Mouse (Mus musculus): Measurements from ENCODE around the gene Col4a3bp. TPM values are rescaled to one million over a fixed set of nuclear protein-coding genes. Genes with fewer than 3 reads are reported as not detected.

Col4a3bp gene
- total and polyA plus RNA-seq, 3 experiments = 13.6 to 58.0 (median 57.5) TPM

GRCm38 (mm10) chr13:96680163-96681087, 138.0 kb downstream of the Col4a3bp start:
- TF ChIP-seq TAL1 (conservative IDR thresholded peaks at IDR 0.05; ENCODE audit: low read depth, low read length) = no peak
- Histone ChIP-seq H3K4me3 (ENCODE audit: low read depth, low read length) (no peak overlapping the region), H3K27me3 (ENCODE audit: insufficient read depth, low read length) (no peaks in the 10 kb centered on the region), H3K36me3 (replicated peaks) (no peaks in the 10 kb centered on the region), H3K9me3 (replicated peaks) (no peaks in the 10 kb centered on the region), H3K4me1 (ENCODE audit: insufficient read depth, low read depth, low read length) (peaks cover 4% of the 10 kb centered on the region; the same call in 1 of the 2 replicates)
- DNase-seq (ENCODE audit: low spot score) (no peak), ATAC-seq (ENCODE audit: extremely low read depth, insufficient number of reproducible peaks, low FRiP score, poor library complexity, severe bottlenecking) (no peak)

- Histone ChIP-seq H3K27me3 (ENCODE audit: insufficient read depth, low read length) (no peaks in the 10 kb centered on the region), H3K36me3 (replicated peaks) (no peaks in the 10 kb centered on the region), H3K4me3 (ENCODE audit: low read depth, low read length) (no peak overlapping the region), H3K4me1 (ENCODE audit: insufficient read depth, low read depth, low read length) (peaks cover 4% of the 10 kb centered on the region; the same call in 1 of the 2 replicates), H3K9me3 (replicated peaks) (no peaks in the 10 kb centered on the region)
- ATAC-seq (ENCODE audit: extremely low read depth, insufficient number of reproducible peaks, low FRiP score, poor library complexity, severe bottlenecking) = no peak
- DNase-seq (ENCODE audit: low spot score) = no peak
- TF ChIP-seq CTCF (IDR thresholded peaks at IDR 0.05; ENCODE audit: low read depth, low read length) (no peak), TAL1 (conservative IDR thresholded peaks at IDR 0.05; ENCODE audit: low read depth, low read length) (no peak), GATA2 (IDR thresholded peaks at IDR 0.05; ENCODE audit: borderline replicate concordance, low read depth, low read length) (no peak), GATA1 (IDR thresholded peaks at IDR 0.05; ENCODE audit: borderline replicate concordance, low read length) (no peak), POLR2AphosphoS5 (IDR thresholded peaks at IDR 0.05; ENCODE audit: insufficient replicate concordance, low read depth, low read length) (no peak)
These were observed 138.7 kb downstream of the Col4a3bp start for GRCm38 (mm10) chr13:96681088-96681620.

GRCm38 (mm10) chr13:96684779-96685178, 142.4 kb downstream of the Col4a3bp start:
- TF ChIP-seq POLR2AphosphoS5 (IDR thresholded peaks at IDR 0.05; ENCODE audit: insufficient replicate concordance, low read depth, low read length) = no peak
- no peak for TF ChIP-seq TAL1 (conservative IDR thresholded peaks at IDR 0.05; ENCODE audit: low read depth, low read length)
- TF ChIP-seq GATA2 (IDR thresholded peaks at IDR 0.05; ENCODE audit: borderline replicate concordance, low read depth, low read length) = no peak
- no peak for TF ChIP-seq CTCF (IDR thresholded peaks at IDR 0.05; ENCODE audit: low read depth, low read length)
- no peak for TF ChIP-seq GATA1 (IDR thresholded peaks at IDR 0.05; ENCODE audit: borderline replicate concordance, low read length)
- no peaks in the 10 kb centered on the region for H3K27me3 ChIP-seq (ENCODE audit: insufficient read depth, low read length)
- H3K9me3 ChIP-seq (replicated peaks) = no peaks in the 10 kb centered on the region
- DNase-seq (ENCODE audit: low spot score) (no peak), ATAC-seq (ENCODE audit: extremely low read depth, insufficient number of reproducible peaks, low FRiP score, poor library complexity, severe bottlenecking) (no peak)
- peaks cover 4% of the 10 kb centered on the region; the same call in 1 of the 2 replicates for H3K4me1 ChIP-seq (ENCODE audit: insufficient read depth, low read depth, low read length)
- no peaks in the 10 kb centered on the region for H3K36me3 ChIP-seq (replicated peaks)
- no peak overlapping the region for H3K4me3 ChIP-seq (ENCODE audit: low read depth, low read length)

- H3K36me3 ChIP-seq (replicated peaks) = no peaks in the 10 kb centered on the region
- H3K27me3 ChIP-seq (ENCODE audit: insufficient read depth, low read length) = no peaks in the 10 kb centered on the region
- no peaks in the 10 kb centered on the region for H3K9me3 ChIP-seq (replicated peaks)
- H3K4me1 ChIP-seq (ENCODE audit: insufficient read depth, low read depth, low read length) = 0 out of 2 replicates have a peak, but pooled peaks cover 4% of the 10 kb centered on the region
- ATAC-seq (ENCODE audit: extremely low read depth, insufficient number of reproducible peaks, low FRiP score, poor library complexity, severe bottlenecking) (no peak), DNase-seq (ENCODE audit: low spot score) (no peak)
- no peak overlapping the region for H3K4me3 ChIP-seq (ENCODE audit: low read depth, low read length)
- TF ChIP-seq POLR2AphosphoS5 (IDR thresholded peaks at IDR 0.05; ENCODE audit: insufficient replicate concordance, low read depth, low read length) (no peak), GATA2 (IDR thresholded peaks at IDR 0.05; ENCODE audit: borderline replicate concordance, low read depth, low read length) (no peak), TAL1 (conservative IDR thresholded peaks at IDR 0.05; ENCODE audit: low read depth, low read length) (no peak), GATA1 (IDR thresholded peaks at IDR 0.05; ENCODE audit: borderline replicate concordance, low read length) (no peak)
These were observed 144.8 kb downstream of the Col4a3bp start for GRCm38 (mm10) chr13:96687261-96687660.

Other genes with a start within 250 kb of the Col4a3bp start
- gene Poc5, start 154.3 kb upstream of the Col4a3bp start, total RNA-seq (2014; fragmentation: Nextera tagmentation) = 23.3 and 27.0 TPM in 2 replicates
- 18.1 and 20.3 TPM in 2 replicates for gene Poc5, start 154.3 kb upstream of the Col4a3bp start, total RNA-seq (2017)
- gene Poc5, start 154.3 kb upstream of the Col4a3bp start, polyA plus RNA-seq (2012) = 13.5 and 14.0 TPM in 2 replicates
- gene Ankdd1b, start 71.4 kb upstream of the Col4a3bp start, total RNA-seq (2014; fragmentation: Nextera tagmentation) = not detected in 2 replicates
- 0.16 and 0.29 TPM in 2 replicates for gene Ankdd1b, start 71.4 kb upstream of the Col4a3bp start, total RNA-seq (2017)
- gene Ankdd1b, start 71.4 kb upstream of the Col4a3bp start, polyA plus RNA-seq (2012) = not detected in 2 replicates
- gene Gm17622, start 51.9 kb upstream of the Col4a3bp start, total RNA-seq (2014; fragmentation: Nextera tagmentation) = not detected in 2 replicates
- not detected in 2 replicates for gene Gm17622, start 51.9 kb upstream of the Col4a3bp start, total RNA-seq (2017)
- not detected in 2 replicates for gene Gm17622, start 51.9 kb upstream of the Col4a3bp start, polyA plus RNA-seq (2012)
- 44.1 and 49.7 TPM in 2 replicates for gene Polk, start within 50 bp of the Col4a3bp start, total RNA-seq (2014; fragmentation: Nextera tagmentation)
- 19.1 and 25.6 TPM in 2 replicates for gene Polk, start within 50 bp of the Col4a3bp start, total RNA-seq (2017)
- gene Polk, start within 50 bp of the Col4a3bp start, polyA plus RNA-seq (2012) = 0.36 and 0.72 TPM in 2 replicates
- 170 and 206 TPM in 2 replicates for gene Hmgcr, start 128.3 kb downstream of the Col4a3bp start, total RNA-seq (2014; fragmentation: Nextera tagmentation)
- 268 and 329 TPM in 2 replicates for gene Hmgcr, start 128.3 kb downstream of the Col4a3bp start, total RNA-seq (2017)
- gene Hmgcr, start 128.3 kb downstream of the Col4a3bp start, polyA plus RNA-seq (2012) = 15.5 and 18.5 TPM in 2 replicates
- 0.10 TPM in 1 of 2 replicates, not detected in the other for gene Ankrd31, start 205.7 kb downstream of the Col4a3bp start, total RNA-seq (2014; fragmentation: Nextera tagmentation)
- 0.05 and 0.06 TPM in 2 replicates for gene Ankrd31, start 205.7 kb downstream of the Col4a3bp start, total RNA-seq (2017)
- gene Ankrd31, start 205.7 kb downstream of the Col4a3bp start, polyA plus RNA-seq (2012) = not detected in 2 replicates